Mouse (Mus musculus) frontal cortex, postnatal 14 days (tissue): ENCODE results near the gene Als2cr12.
"Not testable (repeated sequence)": the region's sequence is repeated elsewhere in the genome, so short reads cannot be mapped to it uniquely, and the experiment has no call there.

Source experiments
- DNase-seq, 2 experiments: peaks; one replicate each; pipeline ENCODE4 v3.0.0; 2022; ENCODE audit warnings: low spot score in 2 of 2

Als2cr12 gene

DNA sequence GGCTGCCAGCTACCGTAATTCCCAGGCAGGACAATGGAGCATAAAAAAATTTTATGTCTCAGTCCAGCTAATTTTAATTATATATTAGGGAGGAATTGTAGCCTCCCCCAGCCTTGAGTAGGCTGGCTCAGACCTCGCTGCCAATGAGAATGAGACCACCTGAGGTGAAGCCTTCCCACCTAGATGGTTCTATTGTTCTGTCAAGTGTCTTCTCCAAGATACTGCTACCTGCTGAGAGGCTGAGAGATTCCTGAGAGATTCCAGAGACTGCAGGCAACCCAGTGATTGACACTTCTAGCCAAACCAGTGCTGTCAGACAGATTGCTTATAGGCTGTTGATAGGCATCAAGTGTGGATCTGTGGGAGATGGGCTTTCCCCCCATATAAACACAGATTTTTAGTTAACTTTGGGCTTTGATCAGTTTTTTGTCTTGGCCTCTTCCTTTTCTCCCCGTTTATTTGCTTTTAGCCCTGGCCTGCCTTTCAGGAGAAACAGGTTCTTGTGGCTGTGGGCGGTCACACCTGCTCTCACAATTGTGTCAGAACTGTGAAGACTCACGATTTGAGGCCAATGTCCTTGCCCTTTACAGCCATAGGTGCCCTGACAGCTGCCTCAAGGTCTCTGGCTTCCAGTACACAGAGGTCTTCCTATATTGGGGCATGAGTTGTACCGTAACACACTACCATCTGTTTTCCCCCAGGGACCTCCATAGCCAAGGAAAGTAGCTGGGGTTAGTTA is 5.6 kb downstream of the Als2cr12 start:
- DNase-seq, result no peak

GRCm38 (mm10) chr1:58689426-58689825 is 6.4 kb downstream of the Als2cr12 start:
- no peak for DNase-seq

DNA sequence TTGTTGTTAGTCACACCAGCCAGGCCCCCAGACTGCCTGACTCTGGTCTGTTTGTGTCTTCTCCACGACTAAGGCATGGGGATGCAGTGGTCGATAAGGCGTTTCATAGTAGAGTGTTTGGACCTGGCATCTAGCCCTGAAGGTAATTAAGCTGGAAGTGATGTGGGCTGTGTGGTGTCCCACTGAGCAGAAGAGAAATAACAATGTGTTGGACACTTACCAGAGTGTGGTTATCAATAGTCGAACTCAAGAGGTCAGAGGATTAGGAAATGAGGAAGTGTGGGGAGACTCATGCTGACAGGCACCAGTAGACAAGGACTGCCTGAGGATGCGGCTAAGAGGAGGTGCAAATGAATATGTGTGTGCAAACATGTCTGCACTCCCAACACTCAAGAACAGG is 17.4 kb downstream of the Als2cr12 start:
- DNase-seq, result not testable (repeated sequence)

GRCm38 (mm10) chr1:58677575-58677974 is 18.2 kb downstream of the Als2cr12 start:
- DNase-seq, result no peak

DNA sequence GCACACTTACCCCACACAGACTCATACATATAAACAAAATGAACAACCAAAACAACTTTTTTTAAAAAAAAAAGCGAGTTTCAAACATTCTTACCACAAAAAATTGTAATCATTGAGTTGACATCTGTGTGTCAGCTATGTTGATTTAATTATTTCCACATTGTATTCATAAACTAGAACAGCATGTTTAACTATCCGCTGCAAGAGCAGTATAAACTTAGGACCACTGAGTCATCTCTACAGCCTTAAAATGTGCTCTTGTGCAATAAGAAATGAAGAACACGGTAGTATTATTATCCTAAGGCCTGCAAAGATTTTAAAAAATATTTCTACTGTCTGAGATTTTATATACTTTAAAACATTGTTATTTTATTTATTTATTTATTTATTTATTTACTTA is 20.8 kb downstream of the Als2cr12 start:
- no peak for DNase-seq

DNA sequence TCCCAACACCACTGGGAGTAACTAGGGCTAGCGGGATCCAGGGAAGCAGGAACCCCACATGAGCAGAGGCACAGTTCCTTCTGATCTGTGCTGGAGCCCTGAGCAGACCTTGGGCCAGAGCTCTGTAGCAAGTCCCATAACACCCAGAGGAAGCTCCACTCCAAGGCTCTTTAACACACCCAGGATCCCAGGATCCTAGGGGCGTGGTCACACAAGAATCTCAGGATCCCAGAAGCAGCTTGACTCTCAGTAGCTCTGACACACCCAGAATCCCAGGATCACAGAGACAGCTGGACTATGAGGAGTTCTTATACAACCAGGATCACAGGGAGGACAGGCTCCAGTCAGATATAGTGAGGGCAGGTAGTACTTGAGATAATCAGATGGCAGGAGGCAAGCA is 23.7 kb downstream of the Als2cr12 start:
- no peak for DNase-seq

- DNase-seq, result not testable (repeated sequence)
Measured at GRCm38 (mm10) chr1:58669635-58670034, 26.2 kb downstream of the Als2cr12 start.

GRCm38 (mm10) chr1:58668191-58668590 is 27.6 kb downstream of the Als2cr12 start:
- DNase-seq, result no peak

GRCm38 (mm10) chr1:58663365-58663764 is 32.4 kb downstream of the Als2cr12 start:
- not testable (repeated sequence) for DNase-seq

DNA sequence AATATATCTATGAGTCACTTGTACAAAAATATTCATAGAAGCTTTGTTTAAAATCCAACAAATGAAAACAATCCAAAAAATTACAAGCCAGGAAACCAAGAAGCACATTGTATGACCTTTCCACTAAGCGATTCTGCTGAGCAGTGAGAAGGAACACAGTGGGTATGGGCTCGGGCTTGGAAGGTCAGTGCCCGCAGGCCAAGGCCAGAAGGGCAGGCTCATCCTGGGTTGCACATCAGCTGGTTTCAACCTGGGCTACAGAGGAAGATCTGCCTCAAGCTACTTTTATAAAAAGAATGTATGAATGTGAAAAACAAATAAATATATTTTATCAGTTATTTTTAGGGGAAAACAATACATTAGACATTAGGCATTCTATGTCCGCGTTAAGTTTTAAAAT is 33.1 kb downstream of the Als2cr12 start:
- not testable (repeated sequence) for DNase-seq

- peak; percentile 27 to 29 for DNase-seq
Measured at GRCm38 (mm10) chr1:58652480-58653403, 43.0 kb downstream of the Als2cr12 start.

DNA sequence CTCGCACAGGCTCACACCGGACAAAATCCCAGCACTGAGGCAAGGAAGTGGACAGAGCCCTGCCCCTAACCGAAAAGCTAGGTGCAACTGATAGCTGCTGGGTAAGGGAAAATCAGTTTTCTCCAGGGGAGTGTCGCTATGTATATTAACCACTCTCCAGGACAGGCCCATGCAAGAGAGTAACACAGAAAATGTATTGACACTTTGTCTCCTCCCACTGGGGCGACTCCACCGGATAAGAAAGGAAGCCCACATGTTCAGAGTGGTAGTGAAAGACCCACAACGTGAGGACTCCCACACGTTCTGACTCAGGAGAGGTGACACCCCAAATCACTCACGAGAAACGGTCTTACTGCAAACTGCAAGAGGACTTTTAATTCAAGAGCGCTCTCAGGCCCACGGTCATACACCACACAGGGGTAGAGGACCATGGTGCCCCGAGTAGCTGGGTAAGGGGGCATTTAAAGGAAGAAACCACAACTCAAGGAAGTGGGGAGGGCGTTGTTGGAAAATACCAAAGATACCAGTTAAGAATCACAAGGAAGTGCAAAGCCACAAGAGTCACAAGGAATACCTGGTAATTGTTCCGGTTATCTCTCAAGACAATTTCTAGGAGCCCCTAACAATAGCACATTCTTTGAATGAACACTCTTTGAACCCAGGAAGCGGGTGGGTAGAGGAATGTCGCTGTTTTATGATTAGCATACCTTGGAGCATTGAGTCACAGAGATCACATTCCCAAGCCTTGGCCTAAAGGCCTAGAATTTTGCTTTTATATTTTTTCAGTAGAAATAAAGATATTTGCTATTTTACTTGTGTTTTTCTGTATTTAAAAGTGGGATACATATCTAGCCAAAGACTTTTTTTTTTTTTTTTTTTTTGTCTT is 44.0 kb downstream of the Als2cr12 start:
- not testable (repeated sequence) for DNase-seq

DNA sequence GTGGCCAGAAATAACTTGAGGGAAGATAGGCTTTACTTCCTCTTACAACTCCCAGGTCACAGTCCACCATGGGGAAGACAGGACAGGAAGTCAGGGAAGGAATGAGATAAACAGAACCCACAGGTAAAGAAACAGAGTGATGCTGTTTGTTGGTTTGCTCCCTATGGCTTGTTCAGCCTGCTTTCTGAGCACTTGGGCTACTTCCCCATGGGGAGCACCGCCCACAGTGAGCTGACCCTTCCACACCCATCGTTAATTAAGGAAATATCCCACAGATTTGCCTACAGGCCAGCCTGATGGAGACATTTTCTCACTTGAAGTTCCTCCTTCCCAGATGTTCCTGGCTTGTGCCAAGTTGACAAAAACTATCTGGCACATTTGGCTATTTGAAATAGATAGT is 66.9 kb downstream of the Als2cr12 start:
- not testable (repeated sequence) for DNase-seq

DNA sequence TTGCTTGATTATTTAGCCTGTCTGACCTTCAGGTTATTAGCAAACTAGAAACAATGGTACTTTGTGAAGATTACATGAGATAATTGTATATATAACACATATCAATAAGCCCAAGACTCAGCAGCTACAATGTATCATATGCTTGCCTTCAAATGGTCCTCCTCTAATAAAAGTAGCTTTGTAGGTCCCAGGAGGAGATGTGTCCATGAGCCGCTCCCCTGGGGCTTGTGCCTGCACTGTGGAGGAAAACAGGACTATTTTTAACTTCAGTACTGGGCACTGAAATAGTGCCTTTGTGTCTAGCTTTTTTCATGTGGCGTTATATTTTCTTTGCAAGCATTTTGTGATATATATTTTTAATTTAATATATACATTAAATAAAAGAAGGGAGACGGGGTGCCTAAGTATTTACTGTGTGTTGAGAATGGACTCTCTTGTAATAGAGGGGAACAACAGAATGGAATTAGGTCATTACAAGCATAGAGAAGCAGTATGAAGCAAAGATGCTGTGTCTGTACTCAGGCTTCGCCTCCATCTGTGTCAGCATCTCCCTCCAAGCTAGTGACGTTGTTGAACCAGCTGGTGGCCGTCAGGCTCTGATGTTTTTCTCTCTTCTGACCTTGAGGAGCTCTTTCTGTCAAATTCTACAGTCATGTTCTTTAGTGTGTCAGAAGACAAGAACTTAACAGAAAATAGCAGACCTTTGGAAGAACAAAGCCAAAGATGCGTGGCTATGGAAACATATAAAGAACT is 73.6 kb downstream of the Als2cr12 start:
- no peak for DNase-seq

GRCm38 (mm10) chr1:58621251-58621650 is 74.5 kb downstream of the Als2cr12 start:
- no peak for DNase-seq

DNA sequence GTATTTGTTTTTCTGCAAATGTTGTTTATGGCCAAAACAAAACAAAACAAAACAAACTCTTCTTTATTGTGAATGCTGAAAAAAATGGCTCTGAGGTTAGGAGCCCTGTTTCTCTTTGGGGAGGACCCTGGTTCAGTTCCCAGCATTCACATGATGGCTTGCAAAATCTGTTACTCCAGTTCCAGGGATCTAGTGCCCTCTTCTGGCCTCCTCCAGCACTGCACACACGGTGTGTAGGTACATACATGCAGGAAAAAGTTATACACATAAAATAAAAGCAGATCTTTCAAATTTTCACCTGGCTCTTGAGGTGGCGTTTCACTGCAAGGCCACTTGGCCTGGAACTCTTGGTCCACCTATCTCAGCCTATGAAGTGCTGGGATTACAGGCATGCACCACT is 77.0 kb downstream of the Als2cr12 start:
- no peak for DNase-seq

GRCm38 (mm10) chr1:58617978-58618668 is 77.7 kb downstream of the Als2cr12 start:
- DNase-seq, result no peak

GRCm38 (mm10) chr1:58617076-58617475 is 78.7 kb downstream of the Als2cr12 start:
- no peak for DNase-seq

DNA sequence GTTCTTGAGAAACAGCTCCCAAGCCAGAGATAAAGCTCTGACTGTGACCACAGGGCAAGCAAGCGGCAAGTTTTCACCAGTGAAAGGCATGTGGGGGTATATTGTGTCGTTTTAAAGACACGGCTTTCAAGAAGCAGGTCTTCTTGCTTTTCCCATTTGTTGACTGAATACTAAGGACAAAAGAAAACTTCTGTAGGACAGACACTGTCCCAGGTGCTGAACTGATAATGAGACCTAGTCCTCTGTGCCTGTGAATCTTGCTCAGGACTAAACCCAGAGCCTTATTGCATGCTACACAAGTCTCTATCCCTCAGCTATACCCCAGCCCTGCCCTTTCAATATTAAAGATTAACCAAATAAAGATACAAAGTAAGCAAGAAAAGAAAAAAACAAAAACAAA is 79.6 kb downstream of the Als2cr12 start:
- DNase-seq, result no peak

GRCm38 (mm10) chr1:58615146-58615545 is 80.6 kb downstream of the Als2cr12 start:
- no peak for DNase-seq
